ENCODE assay signal across 19 mouse cellular contexts in the genomic region with DNA sequence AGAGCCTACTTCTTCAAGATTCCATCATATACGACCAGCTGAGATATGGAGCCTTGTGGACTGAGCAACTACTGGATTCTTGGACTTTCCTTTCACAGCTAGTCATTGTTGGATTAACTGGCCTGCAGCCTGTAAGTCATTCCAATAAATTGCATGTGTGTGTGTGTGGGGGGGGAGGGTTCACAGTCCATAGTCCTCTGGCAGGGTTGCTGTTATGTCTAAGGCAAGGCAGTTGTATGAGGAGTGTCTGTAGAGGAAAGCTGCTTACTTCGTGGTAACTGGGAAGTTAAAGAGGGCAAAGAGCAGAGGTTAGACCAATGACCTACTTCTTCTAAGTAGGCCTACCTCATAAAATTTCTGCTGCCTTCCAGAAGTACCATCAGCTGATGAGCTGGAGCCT. TPM values are rescaled to one million over a fixed set of nuclear protein-coding genes. Genes with fewer than 3 reads are reported as not detected.
A peak's percentile ranks its signal among the peaks of the same experiment; 100 is the strongest.
DNase-seq lines count a peak whose midpoint lies in the region; ATAC-seq lines count a peak whose summit lies in the region.
"Had no signal": no experiment of that assay in that cellular context is flagged by ENCODE, and none has a peak within 500 bp of the region (broad histone marks: within the 10 kb centered on the region; RNA-seq: fewer than 3 reads in every experiment).

No protein-coding gene starts in this region.

- no peak overlapping the region for H3K27ac ChIP-seq in liver, embryonic 16.5 days (ENCODE audit: low read length)
- H3K27ac ChIP-seq in liver, embryonic 11.5 days (ENCODE audit: low read depth, low read length): no peak overlapping the region
- H3K27ac ChIP-seq: embryonic facial prominence, embryonic 12.5 days; forebrain, embryonic 15.5 days; heart, embryonic 10.5 days; left cerebral cortex, adult 2 months; limb, embryonic 15.5 days; midbrain, embryonic 12.5 days had no signal

- ATAC-seq in liver, embryonic 16.5 days (ENCODE audit: low read depth): peak; percentile 35; the same call in 1 of the 2 replicates
- ATAC-seq in liver, embryonic 11.5 days (replicated peaks; ENCODE audit: low FRiP score): no peak
- ATAC-seq: forebrain, embryonic 15.5 days; hindbrain, embryonic 16.5 days had no signal

- 53% methylated on average over 2 of the region's 2 CpGs for WGBS in liver, embryonic 16.5 days (ENCODE audit: insufficient replicate concordance)
- 62% methylated on average over 2 of the region's 2 CpGs for WGBS in liver, embryonic 11.5 days

- H3K27me3 ChIP-seq in liver, embryonic 16.5 days (ENCODE audit: control insufficient read depth, insufficient read depth, low read depth, low read length): no peaks in the 10 kb centered on the region
- no peaks in the 10 kb centered on the region for H3K27me3 ChIP-seq in liver, embryonic 11.5 days (replicated peaks; ENCODE audit: control insufficient read depth, insufficient read depth, low read length)
- H3K27me3 ChIP-seq: embryonic facial prominence, embryonic 12.5 days; forebrain, embryonic 15.5 days; limb, embryonic 15.5 days had no signal

- H3K4me1 ChIP-seq in liver, embryonic 16.5 days (ENCODE audit: control insufficient read depth, low read depth, low read length): no peaks in the 10 kb centered on the region; the same call in 1 of the 2 replicates
- H3K4me1 ChIP-seq in liver, embryonic 11.5 days (replicated peaks; ENCODE audit: control insufficient read depth, insufficient read depth, low read length): no peaks in the 10 kb centered on the region
- H3K4me1 ChIP-seq: embryonic facial prominence, embryonic 12.5 days; forebrain, embryonic 15.5 days; heart, embryonic 10.5 days; limb, embryonic 15.5 days; midbrain, embryonic 12.5 days had no signal

- DNase-seq in liver, embryonic 11.5 days (ENCODE audit: low spot score): no peak
- DNase-seq in kidney, adult 9 months: peak; percentile 78
- DNase-seq in kidney, postnatal 36 days: peak; percentile 66 to 70
- no peak for DNase-seq in spleen, postnatal 4 days (ENCODE audit: low spot score in 2 of 2)
- DNase-seq in c-Kit-positive CD71-positive TER-119-positive erythroid progenitor cells, embryonic 14.5 days (ENCODE audit: low spot score): no peak
- DNase-seq in left cerebral cortex, adult 8-10 months (ENCODE audit: low spot score in 2 of 2): no peak
- DNase-seq: adrenal gland, adult 8-10 months; cerebellum, adult 2 months; cerebellum, postnatal 25 days; left cerebral cortex, postnatal 4 days; lung, embryonic 14.5 days had no signal

- H3K4me3 ChIP-seq in liver, embryonic 16.5 days (ENCODE audit: low read depth, low read length): no peak overlapping the region
- no peak overlapping the region for H3K4me3 ChIP-seq in liver, embryonic 11.5 days (ENCODE audit: low read depth, low read length)
- H3K4me3 ChIP-seq: embryonic facial prominence, embryonic 12.5 days; forebrain, embryonic 15.5 days; heart, embryonic 10.5 days; left cerebral cortex, adult 2 months; limb, embryonic 15.5 days; midbrain, embryonic 12.5 days had no signal

- H3K9me3 ChIP-seq in liver, embryonic 16.5 days (replicated peaks; ENCODE audit: control insufficient read depth, low read length): no peaks in the 10 kb centered on the region
- no peaks in the 10 kb centered on the region for H3K9me3 ChIP-seq in liver, embryonic 11.5 days (ENCODE audit: control insufficient read depth, low read length)
- H3K9me3 ChIP-seq: embryonic facial prominence, embryonic 12.5 days; forebrain, embryonic 15.5 days; heart, embryonic 10.5 days; limb, embryonic 15.5 days; midbrain, embryonic 12.5 days had no signal

- H3K36me3 ChIP-seq in liver, embryonic 16.5 days (ENCODE audit: control insufficient read depth, insufficient read depth): no peaks in the 10 kb centered on the region
- no peaks in the 10 kb centered on the region for H3K36me3 ChIP-seq in liver, embryonic 11.5 days (ENCODE audit: control insufficient read depth, insufficient read depth, low read length)
- H3K36me3 ChIP-seq: embryonic facial prominence, embryonic 12.5 days; forebrain, embryonic 15.5 days; heart, embryonic 10.5 days; limb, embryonic 15.5 days; midbrain, embryonic 12.5 days had no signal

- H3K9ac ChIP-seq in liver, embryonic 16.5 days (ENCODE audit: low read depth, low read length): no peak overlapping the region
- H3K9ac ChIP-seq in liver, embryonic 11.5 days (ENCODE audit: low read depth, low read length): no peak overlapping the region
- H3K9ac ChIP-seq: embryonic facial prominence, embryonic 12.5 days; forebrain, embryonic 15.5 days; limb, embryonic 15.5 days; lung, embryonic 14.5 days; midbrain, embryonic 12.5 days had no signal

- no peak overlapping the region for H3K4me2 ChIP-seq in liver, embryonic 16.5 days (ENCODE audit: low read depth, low read length)
- H3K4me2 ChIP-seq in liver, embryonic 11.5 days: no peak overlapping the region
- H3K4me2 ChIP-seq: embryonic facial prominence, embryonic 12.5 days; forebrain, embryonic 15.5 days; limb, embryonic 15.5 days; lung, embryonic 14.5 days; midbrain, embryonic 12.5 days had no signal

RNA-seq across cellular contexts. Expression of gene B3gnt2, which starts 22.9 kb away (rescaled TPM):
- 4.4 and 6.6 TPM in 2 replicates for polyA plus RNA-seq in liver, embryonic 16.5 days (2015; fragmentation: Nextera tagmentation; extraction: Ambion mirVana)
- polyA plus RNA-seq in liver, embryonic 11.5 days (2014; fragmentation: Nextera tagmentation; extraction: Ambion mirVana): 3.9 and 6.6 TPM in 2 replicates
- total RNA-seq in left cerebral cortex, adult 8-10 months (2022): 10 to 100 TPM in 3 of 4 experiments, 1 to 10 TPM in 1; 6.2 to 24.7 (median 14.2) TPM

Comparison
In these comparisons a context has a peak if more than half of its experiments do, and no peak if none do; other contexts are left out.
1. DNase-seq: peak in kidney, adult 9 months (single experiment) and kidney, postnatal 36 days (2 of 2); none in liver, embryonic 11.5 days (single experiment), spleen, postnatal 4 days (0 of 2), c-Kit-positive CD71-positive TER-119-positive erythroid progenitor cells, embryonic 14.5 days (single experiment) and left cerebral cortex, adult 8-10 months (0 of 2).